Mouse (Mus musculus) hindbrain, postnatal 0 days (tissue): ENCODE measurements around the gene Pxylp1. TPM values are rescaled to one million over a fixed set of nuclear protein-coding genes. Genes with fewer than 3 reads are reported as not detected.

ENCODE experiments used
- ATAC-seq: fragments of 200-750 bp; cut with Nextera tagmentation; 2 replicates; pipeline ENCODE4 v1.8.0; 2017; ENCODE audit warnings: mild to moderate bottlenecking, moderate TSS enrichment, moderate library complexity
- DNase-seq: peaks from one replicate; pipeline ENCODE4 v3.0.0-alpha.2; 2015; ENCODE audit warnings: low spot score
- H3K27ac ChIP-seq: fragments of 300-500 bp; sonication (generic); 2 replicates; pipeline ENCODE4 v1.5.1; 2014; ENCODE audit warnings: mild to moderate bottlenecking
- H3K27me3 ChIP-seq: fragments of 300-500 bp; sonication (generic); 2 replicates; pipeline ENCODE4 v1.6.1; 2014; ENCODE audit warnings: low read length, mixed read lengths; ENCODE audit not compliant: insufficient read depth
- H3K36me3 ChIP-seq: fragments of 300-500 bp; sonication (generic); 2 replicates; pipeline ENCODE4 v1.6.1; 2014; ENCODE audit warnings: low read length, mixed read lengths; ENCODE audit not compliant: insufficient read depth
- H3K4me1 ChIP-seq: fragments of 300-500 bp; sonication (generic); 2 replicates; pipeline ENCODE4 v1.6.1; 2014; ENCODE audit warnings: antibody characterized with exemption, low read length, mixed read lengths; ENCODE audit not compliant: insufficient read depth
- H3K4me2 ChIP-seq: fragments of 300-500 bp; sonication (generic); 2 replicates; pipeline ENCODE4 v1.6.1; 2014; ENCODE audit warnings: low read depth, mild to moderate bottlenecking, low read length, moderate library complexity, mixed read lengths
- H3K4me3 ChIP-seq: fragments of 300-500 bp; sonication (generic); 2 replicates; pipeline ENCODE4 v1.5.1; 2014; ENCODE audit warnings: low read length
- H3K9ac ChIP-seq: fragments of 300-500 bp; sonication (generic); replicated peaks from 2 replicates; pipeline ENCODE4 v1.6.1; 2014; ENCODE audit warnings: mild to moderate bottlenecking, low read length, moderate library complexity, mixed read lengths
- H3K9me3 ChIP-seq: fragments of 300-500 bp; sonication (generic); 2 replicates; pipeline ENCODE4 v1.6.1; 2016; ENCODE audit warnings: low read length, mixed read lengths
- CTCF ChIP-seq: IDR thresholded peaks from 2 replicates; pipeline ENCODE4 v1.5.1; 2016; ENCODE audit warnings: antibody characterized with exemption, control low read depth, low read depth
- WGBS: fragments of 180-500 bp; shearing (Covaris S2); extraction: QIAGEN DNeasy Blood & Tissue Kit; methylation state at CpG from one replicate; pipeline ENCODE4 v1.1.7; 2014; 5-methylcytosine and 5-hydroxymethylcytosine counted together
- polyA plus RNA-seq: library from polyadenylated mRNA; unstranded; fragments of >200 nt; fragmentation: Nextera tagmentation; extraction: Ambion mirVana; gene quantifications from 2 replicates; pipeline ENCODE4 v1.2.1, GENCODE M21; 2015
- total RNA-seq: library from RNA; depleted of rRNA; stranded (reverse); fragments of >200 nt; gene quantifications from 2 replicates; pipeline ENCODE4 v1.2.3, GENCODE M21; 2014

Gene Pxylp1
- total and polyA plus RNA-seq, 2 experiments from 2014 or later: 23.4 to 28.9 TPM

DNA sequence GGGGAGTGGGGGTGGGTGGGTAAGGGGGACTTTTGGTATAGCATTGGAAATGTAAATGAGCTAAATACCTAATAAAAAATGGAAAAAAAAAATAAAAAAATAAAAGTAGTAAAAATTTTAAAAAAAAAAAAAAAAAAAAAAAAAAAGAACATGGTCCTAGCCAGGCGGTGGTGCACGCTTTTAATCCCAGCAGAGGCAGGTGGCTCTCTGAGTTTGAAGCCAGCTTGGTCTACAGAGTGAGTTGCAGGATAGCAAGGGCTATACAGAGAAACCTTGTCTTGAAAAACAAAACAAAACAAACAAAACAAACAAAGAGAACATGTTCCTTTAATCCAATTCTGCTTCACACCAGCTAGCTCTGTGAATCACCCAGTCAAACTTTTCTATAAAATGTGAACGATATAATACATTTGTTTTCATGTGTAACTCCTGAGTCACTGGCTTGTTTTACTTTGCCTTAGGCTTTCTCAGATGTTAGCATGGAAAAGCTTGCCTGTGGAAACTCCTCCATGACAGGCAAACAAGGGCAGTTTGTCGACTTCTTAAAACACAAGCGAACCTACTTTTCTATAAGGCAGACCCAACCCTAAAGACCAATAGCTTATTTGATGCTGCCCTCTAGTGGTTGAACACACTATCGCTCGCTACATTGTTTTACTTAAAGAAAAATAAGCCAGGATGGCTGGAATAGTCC is 74.2 kb downstream of the Pxylp1 start:
- Histone ChIP-seq H3K9me3 (no peaks in the 10 kb centered on the region), H3K27me3 (no peaks in the 10 kb centered on the region), H3K4me3 (no peak overlapping the region), H3K9ac (no peak overlapping the region), H3K27ac (no peak overlapping the region), H3K4me1 (no peaks in the 10 kb centered on the region), H3K4me2 (no peak overlapping the region), H3K36me3 (no peaks in the 10 kb centered on the region)
- peak; percentile 87 for TF ChIP-seq CTCF
- peak; percentile 91 for DNase-seq
- 36% methylated on average over 7 of the region's 7 CpGs for WGBS
- ATAC-seq: peak; percentile 74

DNA sequence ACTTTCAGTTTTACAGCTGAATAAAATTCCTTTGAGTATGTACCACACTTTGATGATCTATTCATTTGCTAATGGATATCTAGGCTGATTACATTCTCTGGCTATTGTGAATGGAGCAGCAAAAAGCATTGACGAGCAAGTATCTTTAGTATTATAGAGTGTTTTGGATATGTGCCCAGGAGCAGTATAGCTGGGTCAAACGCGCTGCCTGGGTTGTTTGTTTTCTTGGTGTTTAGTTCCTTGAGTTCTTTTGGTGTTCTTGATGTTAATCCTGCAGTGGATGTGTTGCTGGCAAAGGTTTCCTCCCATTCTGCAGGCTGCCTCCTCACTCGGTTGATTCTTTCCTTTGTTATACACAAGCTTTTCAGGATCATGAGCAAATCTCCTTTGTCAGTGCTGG is 80.5 kb downstream of the Pxylp1 start:
- H3K27me3 ChIP-seq: no peaks in the 10 kb centered on the region
- H3K9me3 ChIP-seq: no peaks in the 10 kb centered on the region
- no peaks in the 10 kb centered on the region for H3K4me1 ChIP-seq
- WGBS: 30% methylated on average over 4 of the region's 4 CpGs
- no peak overlapping the region for H3K4me3 ChIP-seq
- no peak overlapping the region for H3K27ac ChIP-seq
- no peak overlapping the region for H3K4me2 ChIP-seq
- DNase-seq: no peak
- no peaks in the 10 kb centered on the region for H3K36me3 ChIP-seq
- no peak for TF ChIP-seq CTCF
- no peak overlapping the region for H3K9ac ChIP-seq
- ATAC-seq: no peak

DNA sequence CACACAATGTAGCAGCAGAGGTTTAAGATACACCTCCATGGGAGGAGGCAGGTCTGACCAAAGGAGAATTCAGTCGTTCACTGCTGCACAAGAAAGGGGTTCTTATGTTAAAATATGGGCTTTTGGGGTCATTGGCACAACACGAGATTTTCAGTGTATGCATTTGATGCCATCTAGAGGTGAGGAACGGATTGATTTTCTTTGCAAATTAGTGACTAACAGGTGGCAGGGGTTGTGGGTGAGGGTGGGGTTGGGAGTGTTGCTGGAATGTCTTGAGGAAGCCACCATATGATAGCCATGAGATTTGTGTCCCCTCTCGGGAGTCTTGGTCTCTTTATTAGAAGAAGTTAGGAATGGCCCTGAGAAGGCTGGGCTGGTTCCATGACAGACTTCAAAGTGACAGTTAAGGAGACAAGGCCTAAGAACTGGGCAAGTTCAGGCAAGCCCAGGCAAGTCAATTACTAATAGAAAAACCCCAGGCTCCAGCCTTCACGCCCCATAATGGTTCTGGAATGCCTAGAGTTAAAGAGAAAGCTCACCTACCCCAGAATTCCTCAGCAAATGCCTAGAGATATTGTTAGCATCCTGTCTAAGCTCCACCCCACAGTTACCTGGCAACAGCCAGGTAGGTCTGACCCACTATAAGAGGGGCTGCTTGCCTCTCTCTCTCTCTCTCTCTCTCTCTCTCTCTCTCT is 92.2 kb downstream of the Pxylp1 start:
- DNase-seq: peak; percentile 62
- ATAC-seq: no peak
- no peak overlapping the region for H3K4me2 ChIP-seq

GRCm38 (mm10) chr9:96797311-96797710 is 95.2 kb downstream of the Pxylp1 start:
- Histone ChIP-seq H3K36me3 (no peaks in the 10 kb centered on the region), H3K9ac (no peak overlapping the region), H3K4me2 (no peak overlapping the region), H3K4me1 (peaks cover 5% of the 10 kb centered on the region; the same call in 1 of the 2 replicates), H3K4me3 (no peak overlapping the region), H3K27ac (no peak overlapping the region), H3K27me3 (no peaks in the 10 kb centered on the region), H3K9me3 (no peaks in the 10 kb centered on the region)
- no peak for TF ChIP-seq CTCF
- ATAC-seq (no peak), DNase-seq (no peak)
- 96% methylated on average over 3 of the region's 3 CpGs for WGBS

More for the DNA sequence above, 92.2 kb downstream of the Pxylp1 start:
- Histone ChIP-seq H3K4me1 (peaks cover 3% of the 10 kb centered on the region; the same call in 1 of the 2 replicates), H3K27me3 (no peaks in the 10 kb centered on the region), H3K36me3 (no peaks in the 10 kb centered on the region), H3K9ac (no peak overlapping the region), H3K9me3 (no peaks in the 10 kb centered on the region), H3K27ac (no peak overlapping the region), H3K4me3 (no peak overlapping the region)
- peak; percentile 72 for TF ChIP-seq CTCF
- WGBS: 33% methylated on average over 5 of the region's 5 CpGs

DNA sequence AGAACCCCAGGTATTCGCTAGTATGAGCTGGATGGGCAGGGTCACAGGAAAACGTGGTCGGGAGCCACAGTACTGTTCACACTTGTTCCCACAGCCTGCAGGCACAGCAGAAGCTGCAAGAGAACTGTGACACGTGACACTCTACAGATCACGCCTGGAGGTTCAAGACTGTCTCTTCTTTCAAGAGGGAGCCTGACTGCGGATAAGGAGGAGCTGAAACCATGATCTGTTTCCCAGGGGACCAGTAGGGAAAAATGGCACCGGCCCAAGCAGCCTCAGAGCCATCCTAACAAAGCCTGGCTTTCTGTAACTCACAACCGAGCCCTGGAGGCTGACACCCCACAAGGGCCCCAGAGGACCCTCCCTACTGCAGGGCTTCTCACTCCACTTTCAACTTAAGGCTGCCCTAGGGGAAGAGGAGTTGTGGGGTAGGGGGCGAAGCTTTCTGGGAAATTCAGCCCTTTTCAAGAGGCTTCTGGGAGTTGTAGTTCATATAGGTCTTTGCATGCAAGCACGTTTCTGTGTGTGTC is 97.0 kb downstream of the Pxylp1 start:
- no peak for TF ChIP-seq CTCF
- peak overlapping the region; percentile 64; the same call in 1 of the 2 replicates for H3K27ac ChIP-seq
- ATAC-seq (peak; percentile 90), DNase-seq (peak; percentile 79)
- peak overlapping the region; percentile 42 for H3K4me3 ChIP-seq
- H3K4me2 ChIP-seq: peak overlapping the region; percentile 77
- H3K27me3 ChIP-seq: no peaks in the 10 kb centered on the region
- H3K36me3 ChIP-seq: no peaks in the 10 kb centered on the region
- 5% methylated on average over 10 of the region's 10 CpGs for WGBS
- peaks cover 5% of the 10 kb centered on the region; the same call in 1 of the 2 replicates for H3K4me1 ChIP-seq
- H3K9me3 ChIP-seq: no peaks in the 10 kb centered on the region
- H3K9ac ChIP-seq: peak overlapping the region; percentile 48

GRCm38 (mm10) chr9:96794601-96795000 is 97.9 kb downstream of the Pxylp1 start:
- ATAC-seq (no peak), DNase-seq (no peak)
- Histone ChIP-seq H3K36me3 (no peaks in the 10 kb centered on the region), H3K27me3 (no peaks in the 10 kb centered on the region), H3K27ac (no peak overlapping the region), H3K4me3 (no peak overlapping the region), H3K9ac (no peak overlapping the region), H3K4me1 (peaks cover 5% of the 10 kb centered on the region; the same call in 1 of the 2 replicates), H3K4me2 (no peak overlapping the region), H3K9me3 (no peaks in the 10 kb centered on the region)
- 95% methylated on average over 2 of the region's 2 CpGs for WGBS
- TF ChIP-seq CTCF: no peak
